Mouse (Mus musculus) heart, embryonic 13.5 days (tissue): ENCODE results near the gene Ptpru. TPM values are rescaled to one million over a fixed set of nuclear protein-coding genes. Genes with fewer than 3 reads are reported as not detected.

ENCODE experiments used
- ATAC-seq: fragments of 200-750 bp; cut with Nextera tagmentation; 2 replicates; pipeline ENCODE4 v1.8.0; 2017; ENCODE audit warnings: moderate TSS enrichment; ENCODE audit not compliant: insufficient number of reproducible peaks, low FRiP score, low TSS enrichment; ENCODE audit errors: extremely low read depth
- H3K27ac ChIP-seq: fragments of 300-500 bp; sonication (generic); replicated peaks from 2 replicates; pipeline ENCODE4 v1.5.1; 2015; ENCODE audit warnings: moderate library complexity, mild to moderate bottlenecking, inconsistent platforms
- H3K27me3 ChIP-seq: fragments of 300-500 bp; sonication (generic); replicated peaks from 2 replicates; pipeline ENCODE4 v1.6.1; 2015; ENCODE audit warnings: mild to moderate bottlenecking, inconsistent platforms
- H3K36me3 ChIP-seq: fragments of 300-500 bp; sonication (generic); 2 replicates; pipeline ENCODE4 v1.6.1; 2015; ENCODE audit warnings: mild to moderate bottlenecking, inconsistent platforms
- H3K4me1 ChIP-seq: fragments of 300-500 bp; sonication (generic); 2 replicates; pipeline ENCODE4 v1.6.1; 2015; ENCODE audit warnings: inconsistent platforms
- H3K4me2 ChIP-seq: fragments of 300-500 bp; sonication (generic); 2 replicates; pipeline ENCODE4 v1.6.1; 2015; ENCODE audit warnings: inconsistent platforms, mild to moderate bottlenecking, moderate library complexity
- H3K4me3 ChIP-seq: fragments of 300-500 bp; sonication (generic); 2 replicates; pipeline ENCODE4 v1.5.1; 2015; ENCODE audit warnings: moderate library complexity, mild to moderate bottlenecking, inconsistent platforms
- H3K9ac ChIP-seq: fragments of 300-500 bp; sonication (generic); 2 replicates; pipeline ENCODE4 v1.6.1; 2015; ENCODE audit warnings: inconsistent platforms, mild to moderate bottlenecking, moderate library complexity
- H3K9me3 ChIP-seq: fragments of 300-500 bp; sonication (generic); 2 replicates; pipeline ENCODE4 v1.6.1; 2016; ENCODE audit warnings: inconsistent platforms
- WGBS: fragments of 180-500 bp; shearing (Covaris S2); methylation state at CpG from one replicate; pipeline ENCODE4 v1.1.7; 2015; ENCODE audit warnings: mixed read lengths; 5-methylcytosine and 5-hydroxymethylcytosine counted together
- polyA plus RNA-seq: library from polyadenylated mRNA; unstranded; fragments of >200 nt; fragmentation: Nextera tagmentation; extraction: Ambion mirVana; gene quantifications from 2 replicates; pipeline ENCODE4 v1.2.1, GENCODE M21; 2015

Ptpru gene
- polyA plus RNA-seq, 1 experiment from 2014 or later: 2.2 TPM

GRCm38 (mm10) chr4:131832759-131833407 is 5.2 kb downstream of the Ptpru start:
- H3K27me3 ChIP-seq: peaks cover 74% of the 10 kb centered on the region
- no peak overlapping the region for H3K27ac ChIP-seq
- H3K4me1 ChIP-seq: peaks cover 20% of the 10 kb centered on the region
- H3K36me3 ChIP-seq: no peaks in the 10 kb centered on the region
- no peaks in the 10 kb centered on the region for H3K9me3 ChIP-seq
- H3K9ac ChIP-seq: no peak overlapping the region
- no peak overlapping the region for H3K4me2 ChIP-seq
- WGBS: 64% methylated on average over 3 of the region's 3 CpGs
- ATAC-seq: no peak
- no peak overlapping the region for H3K4me3 ChIP-seq

- H3K4me2 ChIP-seq: no peak overlapping the region
- no peaks in the 10 kb centered on the region for H3K36me3 ChIP-seq
- no peak overlapping the region for H3K27ac ChIP-seq
- 63% methylated on average over 5 of the region's 5 CpGs for WGBS
- no peaks in the 10 kb centered on the region for H3K9me3 ChIP-seq
- H3K4me3 ChIP-seq: no peak overlapping the region
- H3K4me1 ChIP-seq: peaks cover 13% of the 10 kb centered on the region
- no peak overlapping the region for H3K9ac ChIP-seq
- peaks cover 61% of the 10 kb centered on the region for H3K27me3 ChIP-seq
- ATAC-seq: no peak
These were observed 6.5 kb downstream of the Ptpru start for GRCm38 (mm10) chr4:131831546-131832045.

- H3K4me2 ChIP-seq: no peak overlapping the region
- no peak for ATAC-seq
- no peaks in the 10 kb centered on the region for H3K36me3 ChIP-seq
- WGBS: 55% methylated on average over 8 of the region's 8 CpGs
- H3K4me3 ChIP-seq: no peak overlapping the region
- 0 out of 2 replicates have a peak, but pooled peaks cover 7% of the 10 kb centered on the region for H3K4me1 ChIP-seq
- no peak overlapping the region for H3K27ac ChIP-seq
- H3K9me3 ChIP-seq: no peaks in the 10 kb centered on the region
- H3K9ac ChIP-seq: no peak overlapping the region
- H3K27me3 ChIP-seq: peaks cover 36% of the 10 kb centered on the region
These were observed 9.0 kb downstream of the Ptpru start for GRCm38 (mm10) chr4:131829123-131829522.

GRCm38 (mm10) chr4:131826905-131827304 is 11.2 kb downstream of the Ptpru start:
- no peak overlapping the region for H3K27ac ChIP-seq
- no peak overlapping the region for H3K4me3 ChIP-seq
- H3K27me3 ChIP-seq: peaks cover 23% of the 10 kb centered on the region
- H3K9ac ChIP-seq: no peak overlapping the region
- no peaks in the 10 kb centered on the region for H3K9me3 ChIP-seq
- H3K36me3 ChIP-seq: no peaks in the 10 kb centered on the region
- no peak for ATAC-seq
- H3K4me1 ChIP-seq: 0 out of 2 replicates have a peak, but pooled peaks cover 6% of the 10 kb centered on the region
- no peak overlapping the region for H3K4me2 ChIP-seq
- 18% methylated on average over 6 of the region's 6 CpGs for WGBS

GRCm38 (mm10) chr4:131825830-131826229 is 12.3 kb downstream of the Ptpru start:
- no peak for ATAC-seq
- peaks cover 31% of the 10 kb centered on the region for H3K27me3 ChIP-seq
- H3K4me2 ChIP-seq: no peak overlapping the region
- H3K4me1 ChIP-seq: 0 out of 2 replicates have a peak, but pooled peaks cover 6% of the 10 kb centered on the region
- no peak overlapping the region for H3K9ac ChIP-seq
- no peak overlapping the region for H3K27ac ChIP-seq
- WGBS: 38% methylated on average over 8 of the region's 8 CpGs
- no peak overlapping the region for H3K4me3 ChIP-seq
- no peaks in the 10 kb centered on the region for H3K9me3 ChIP-seq
- no peaks in the 10 kb centered on the region for H3K36me3 ChIP-seq

- Histone ChIP-seq H3K9me3 (no peaks in the 10 kb centered on the region), H3K9ac (no peak overlapping the region), H3K36me3 (no peaks in the 10 kb centered on the region), H3K4me2 (no peak overlapping the region), H3K27me3 (peaks cover 31% of the 10 kb centered on the region), H3K4me1 (0 out of 2 replicates have a peak, but pooled peaks cover 6% of the 10 kb centered on the region), H3K27ac (no peak overlapping the region), H3K4me3 (no peak overlapping the region)
- no peak for ATAC-seq
- 67% methylated on average over 3 of the region's 3 CpGs for WGBS
These were observed 13.1 kb downstream of the Ptpru start for GRCm38 (mm10) chr4:131824939-131825338.

GRCm38 (mm10) chr4:131822583-131822982 is 15.5 kb downstream of the Ptpru start:
- no peaks in the 10 kb centered on the region for H3K9me3 ChIP-seq
- 69% methylated on average over 3 of the region's 3 CpGs for WGBS
- no peak for ATAC-seq

GRCm38 (mm10) chr4:131821161-131821731 is 16.8 kb downstream of the Ptpru start:
- WGBS: 50% methylated on average over 16 of the region's 16 CpGs
- H3K9ac ChIP-seq: no peak overlapping the region
- H3K4me3 ChIP-seq: no peak overlapping the region
- H3K27ac ChIP-seq: no peak overlapping the region
- H3K36me3 ChIP-seq: no peaks in the 10 kb centered on the region
- H3K4me2 ChIP-seq: no peak overlapping the region
- peaks cover 41% of the 10 kb centered on the region for H3K27me3 ChIP-seq
- no peaks in the 10 kb centered on the region for H3K4me1 ChIP-seq
- H3K9me3 ChIP-seq: no peaks in the 10 kb centered on the region
- ATAC-seq: no peak

More at GRCm38 (mm10) chr4:131822583-131822982, 15.5 kb downstream of the Ptpru start:
- 0 out of 2 replicates have a peak, but pooled peaks cover 6% of the 10 kb centered on the region for H3K4me1 ChIP-seq
- no peak overlapping the region for H3K4me3 ChIP-seq
- H3K27ac ChIP-seq: no peak overlapping the region
- H3K36me3 ChIP-seq: no peaks in the 10 kb centered on the region
- no peak overlapping the region for H3K9ac ChIP-seq
- peaks cover 41% of the 10 kb centered on the region for H3K27me3 ChIP-seq
- no peak overlapping the region for H3K4me2 ChIP-seq

- ATAC-seq: no peak
- Histone ChIP-seq H3K27ac (no peak overlapping the region), H3K4me3 (no peak overlapping the region), H3K27me3 (peaks cover 41% of the 10 kb centered on the region), H3K4me2 (no peak overlapping the region), H3K9me3 (no peaks in the 10 kb centered on the region), H3K36me3 (no peaks in the 10 kb centered on the region), H3K4me1 (no peaks in the 10 kb centered on the region), H3K9ac (no peak overlapping the region)
- 34% methylated on average over 23 of the region's 23 CpGs for WGBS
These were observed 19.2 kb downstream of the Ptpru start for GRCm38 (mm10) chr4:131818926-131819325.

- H3K27me3 ChIP-seq: peaks cover 23% of the 10 kb centered on the region
- H3K4me3 ChIP-seq: no peak overlapping the region
- H3K9ac ChIP-seq: no peak overlapping the region
- no peaks in the 10 kb centered on the region for H3K9me3 ChIP-seq
- no peaks in the 10 kb centered on the region for H3K4me1 ChIP-seq
- no peak overlapping the region for H3K27ac ChIP-seq
- 62% methylated on average over 10 of the region's 10 CpGs for WGBS
- ATAC-seq: no peak
- no peaks in the 10 kb centered on the region for H3K36me3 ChIP-seq
- H3K4me2 ChIP-seq: no peak overlapping the region
These were observed 22.3 kb downstream of the Ptpru start for GRCm38 (mm10) chr4:131815774-131816173.

- Histone ChIP-seq H3K27me3 (peaks cover 14% of the 10 kb centered on the region), H3K9ac (no peak overlapping the region), H3K9me3 (no peaks in the 10 kb centered on the region), H3K4me1 (no peaks in the 10 kb centered on the region), H3K4me3 (no peak overlapping the region), H3K4me2 (no peak overlapping the region), H3K36me3 (no peaks in the 10 kb centered on the region), H3K27ac (no peak overlapping the region)
- WGBS: 71% methylated on average over 10 of the region's 10 CpGs
- ATAC-seq: no peak
These were observed 23.2 kb downstream of the Ptpru start for GRCm38 (mm10) chr4:131814869-131815268.

GRCm38 (mm10) chr4:131813798-131814197 is 24.3 kb downstream of the Ptpru start:
- no peak for ATAC-seq
- Histone ChIP-seq H3K9me3 (no peaks in the 10 kb centered on the region), H3K4me1 (no peaks in the 10 kb centered on the region), H3K27ac (no peak overlapping the region), H3K27me3 (peaks cover 3% of the 10 kb centered on the region), H3K4me2 (no peak overlapping the region), H3K9ac (no peak overlapping the region), H3K36me3 (no peaks in the 10 kb centered on the region), H3K4me3 (no peak overlapping the region)
- 75% methylated on average over 7 of the region's 7 CpGs for WGBS
